Mouse (Mus musculus) limb, embryonic 11.5 days (tissue): Measurements from ENCODE around the gene Zfp808. TPM values are rescaled to one million over a fixed set of nuclear protein-coding genes. Genes with fewer than 3 reads are reported as not detected.
"Not testable (repeated sequence)": the region's sequence is repeated elsewhere in the genome, so short reads cannot be mapped to it uniquely, and the experiment has no call there.

Experiments
- ATAC-seq: fragments of 200-750 bp; cut with Nextera tagmentation; 2 replicates; pipeline ENCODE4 v1.8.0; 2017; ENCODE audit warnings: low read depth; ENCODE audit not compliant: insufficient number of reproducible peaks, low FRiP score, low TSS enrichment
- DNase-seq: peaks from one replicate; pipeline ENCODE4 v3.0.0-alpha.2; 2015; ENCODE audit warnings: low spot score
- H3K27ac ChIP-seq: fragments of 300-500 bp; sonication (generic); replicated peaks from 2 replicates; pipeline ENCODE4 v1.5.1; 2014; ENCODE audit warnings: low read depth, mild to moderate bottlenecking, low read length
- H3K27me3 ChIP-seq: fragments of 300-500 bp; sonication (generic); 2 replicates; pipeline ENCODE4 v1.6.1; 2014; ENCODE audit warnings: mild to moderate bottlenecking, low read length, mixed read lengths; ENCODE audit not compliant: control insufficient read depth, insufficient read depth
- H3K36me3 ChIP-seq: fragments of 300-500 bp; sonication (generic); 2 replicates; pipeline ENCODE4 v1.6.1; 2014; ENCODE audit warnings: mild to moderate bottlenecking, low read length, moderate library complexity, mixed read lengths; ENCODE audit not compliant: control insufficient read depth, insufficient read depth
- H3K4me1 ChIP-seq: fragments of 300-500 bp; sonication (generic); 2 replicates; pipeline ENCODE4 v1.6.1; 2014; ENCODE audit warnings: low read length, mixed read lengths; ENCODE audit not compliant: control insufficient read depth, insufficient read depth
- H3K4me2 ChIP-seq: fragments of 300-500 bp; sonication (generic); 2 replicates; pipeline ENCODE4 v1.6.1; 2014; ENCODE audit warnings: low read depth, mild to moderate bottlenecking, moderate library complexity; ENCODE audit not compliant: severe bottlenecking
- H3K4me3 ChIP-seq: fragments of 300-500 bp; sonication (generic); 2 replicates; pipeline ENCODE4 v1.5.1; 2014; ENCODE audit warnings: low read depth, low read length
- H3K9ac ChIP-seq: fragments of 300-500 bp; sonication (generic); 2 replicates; pipeline ENCODE4 v1.6.1; 2014; ENCODE audit warnings: mild to moderate bottlenecking, low read length
- H3K9me3 ChIP-seq: fragments of 300-500 bp; sonication (generic); 2 replicates; pipeline ENCODE4 v1.6.1; 2016; ENCODE audit warnings: low read length; ENCODE audit not compliant: control insufficient read depth
- WGBS: fragments of 180-500 bp; shearing (Covaris S2); extraction: QIAGEN DNeasy Blood & Tissue Kit; methylation state at CpG from one replicate; pipeline ENCODE4 v1.1.7; 2014; 5-methylcytosine and 5-hydroxymethylcytosine counted together
- polyA plus RNA-seq: library from polyadenylated mRNA; unstranded; fragments of >200 nt; fragmentation: Nextera tagmentation; extraction: Ambion mirVana; gene quantifications from 2 replicates; pipeline ENCODE4 v1.2.1, GENCODE M21; 2014

The Zfp808 gene
- polyA plus RNA-seq, 1 experiment from 2014 or later = 16.0 TPM

DNA sequence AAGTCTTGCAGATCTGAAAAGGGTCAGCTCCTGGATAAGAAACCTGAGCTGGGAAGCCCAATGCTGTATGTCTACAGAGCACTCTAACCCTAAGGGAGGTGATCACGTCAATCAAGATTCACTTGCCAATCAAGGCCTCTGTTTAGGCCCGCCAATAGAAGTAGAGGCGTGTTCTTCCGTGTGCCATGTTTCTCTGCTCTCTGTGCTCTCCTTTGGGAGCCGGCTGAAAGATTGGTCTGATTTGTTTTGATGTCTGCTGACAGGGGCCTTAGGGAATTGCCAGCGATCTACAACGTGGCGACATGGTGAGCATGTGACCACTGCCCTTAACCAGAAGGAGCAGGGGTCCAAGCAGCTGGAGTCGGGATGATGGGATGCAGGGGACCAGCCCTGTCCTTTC is 125.5 kb downstream of the Zfp808 start:
- H3K9ac ChIP-seq, H3K36me3 ChIP-seq, ATAC-seq, H3K27me3 ChIP-seq, H3K27ac ChIP-seq, H3K4me1 ChIP-seq, DNase-seq, H3K4me2 ChIP-seq, H3K9me3 ChIP-seq, H3K4me3 ChIP-seq: not testable (repeated sequence)
- 85% methylated on average over 9 of the region's 9 CpGs for WGBS

DNA sequence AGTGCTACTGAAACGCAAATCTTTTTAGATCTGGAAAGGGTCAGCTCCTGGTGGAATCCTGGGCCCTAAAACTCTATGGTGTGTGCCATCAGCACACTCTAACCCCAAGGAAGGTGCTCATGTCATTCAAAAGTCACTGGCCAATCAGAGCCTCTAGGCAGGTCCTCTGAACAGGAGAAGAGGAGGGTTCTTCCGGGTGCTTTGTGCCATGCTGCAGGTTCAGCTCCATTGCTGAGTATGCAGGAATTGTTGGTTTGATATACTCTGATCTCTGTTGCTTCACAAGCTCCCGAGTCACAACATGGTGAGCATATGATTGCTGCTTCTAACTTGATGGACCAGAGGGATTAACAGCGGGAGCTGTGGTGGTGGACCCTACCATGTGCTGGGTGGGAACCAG is 133.7 kb downstream of the Zfp808 start:
- no peaks in the 10 kb centered on the region for H3K4me1 ChIP-seq
- ATAC-seq (no peak), DNase-seq (no peak)
- 82% methylated on average over 4 of the region's 4 CpGs for WGBS
- H3K27me3 ChIP-seq = no peaks in the 10 kb centered on the region
- peaks cover 13% of the 10 kb centered on the region; the same call in 1 of the 2 replicates for H3K9me3 ChIP-seq
- no peak overlapping the region for H3K4me2 ChIP-seq
- H3K4me3 ChIP-seq = no peak overlapping the region
- H3K9ac ChIP-seq = no peak overlapping the region
- H3K27ac ChIP-seq = no peak overlapping the region
- no peaks in the 10 kb centered on the region for H3K36me3 ChIP-seq
